Comparison of ENCODE assay signal across 8 mouse cellular contexts in the genomic region with DNA sequence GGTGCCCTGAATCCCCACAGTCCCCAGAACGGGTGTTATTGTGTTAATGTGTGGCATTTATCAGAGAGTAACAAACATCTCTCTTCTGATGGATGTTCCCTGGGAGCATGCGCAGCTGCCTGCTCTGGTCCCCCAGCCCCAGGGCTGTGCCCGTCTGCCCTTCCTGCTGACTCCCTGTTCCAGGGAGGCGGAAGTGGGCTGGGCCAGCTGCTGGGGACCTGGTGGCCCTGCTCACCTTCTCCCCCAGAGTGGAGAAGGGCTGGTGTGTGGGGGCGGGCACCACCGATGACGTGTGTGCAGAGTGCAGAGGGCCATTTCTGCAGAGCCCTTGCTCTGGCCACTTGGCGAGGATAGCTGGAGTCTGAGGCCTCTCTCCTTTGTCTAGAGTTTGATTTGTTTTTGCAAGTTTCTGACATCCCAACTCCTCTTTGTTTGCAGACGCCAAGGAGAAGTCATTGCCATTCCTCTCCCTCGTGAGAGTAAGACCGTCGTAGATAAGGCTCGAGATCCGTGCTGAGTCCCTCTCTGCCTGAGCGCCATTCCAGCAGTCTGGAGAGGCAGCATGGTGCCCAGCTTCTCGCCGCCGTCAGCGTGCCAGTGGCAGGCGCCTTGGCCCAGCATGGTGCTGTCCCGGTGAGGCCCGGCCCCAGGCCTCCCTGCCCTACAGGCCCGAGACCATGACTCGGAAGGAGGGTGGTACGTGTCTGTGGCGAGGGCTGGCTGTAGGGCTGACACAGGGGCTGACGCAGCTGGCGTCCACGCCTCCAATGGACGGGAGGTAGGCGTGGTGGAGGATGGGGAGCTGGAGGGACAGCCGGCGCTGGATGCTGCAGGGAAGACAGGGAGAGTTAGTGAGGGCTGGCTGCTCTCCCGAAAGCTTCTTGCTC. TPM values are rescaled to one million over a fixed set of nuclear protein-coding genes. Genes with fewer than 3 reads are reported as not detected.
DNase-seq lines count a peak whose midpoint lies in the region; ATAC-seq and TF ChIP-seq lines count a peak whose summit lies in the region.

No protein-coding gene starts in this region.

- no peak for TF ChIP-seq CTCF in heart, postnatal 0 days (IDR thresholded peaks at IDR 0.05; ENCODE audit: low read depth)

- no peaks in the 10 kb centered on the region for H3K36me3 ChIP-seq in forebrain, embryonic 11.5 days (ENCODE audit: control insufficient read depth, insufficient read depth, low read length)
- H3K36me3 ChIP-seq in heart, postnatal 0 days (replicated peaks; ENCODE audit: control insufficient read depth, insufficient read depth, low read length): no peaks in the 10 kb centered on the region
- no peaks in the 10 kb centered on the region for H3K36me3 ChIP-seq in megakaryocyte, embryonic 14.5 days (replicated peaks; ENCODE audit: low read length)

- H3K4me1 ChIP-seq in forebrain, embryonic 11.5 days (replicated peaks; ENCODE audit: control insufficient read depth, insufficient read depth, low read length): peaks cover 2% of the 10 kb centered on the region; the same call in 1 of the 2 replicates
- peaks cover 19% of the 10 kb centered on the region for H3K4me1 ChIP-seq in heart, postnatal 0 days (ENCODE audit: control insufficient read depth, insufficient read depth)
- peaks cover 68% of the 10 kb centered on the region for H3K4me1 ChIP-seq in megakaryocyte, embryonic 14.5 days

- peak overlapping the region; percentile 77 for H3K4me2 ChIP-seq in forebrain, embryonic 11.5 days (ENCODE audit: low read depth, low read length, severe bottlenecking)
- H3K4me2 ChIP-seq in heart, postnatal 0 days (ENCODE audit: low read depth, low read length): peak overlapping the region; percentile 61

- H3K9ac ChIP-seq in forebrain, embryonic 11.5 days (ENCODE audit: low read length): peak overlapping the region; percentile 67
- peak overlapping the region; percentile 35 for H3K9ac ChIP-seq in heart, postnatal 0 days (replicated peaks; ENCODE audit: low read depth, low read length)

- intact Hi-C loops in left cerebral cortex, postnatal 4 days (cut with DNase I): no loop called here

- H3K27me3 ChIP-seq in forebrain, embryonic 11.5 days (ENCODE audit: control insufficient read depth, insufficient read depth, low read length): no peaks in the 10 kb centered on the region
- H3K27me3 ChIP-seq in heart, postnatal 0 days (ENCODE audit: control insufficient read depth, insufficient read depth, low read length): 0 out of 2 replicates have a peak, but pooled peaks cover 3% of the 10 kb centered on the region
- peaks cover 14% of the 10 kb centered on the region for H3K27me3 ChIP-seq in megakaryocyte, embryonic 14.5 days (replicated peaks)

- peak overlapping the region; percentile 34 for H3K4me3 ChIP-seq in forebrain, embryonic 11.5 days (ENCODE audit: low read depth, low read length)
- peak overlapping the region; percentile 31 for H3K4me3 ChIP-seq in heart, postnatal 0 days (ENCODE audit: low read depth, low read length)
- peak overlapping the region; percentile 80 for H3K4me3 ChIP-seq in megakaryocyte, embryonic 14.5 days (replicated peaks)

- ATAC-seq in forebrain, embryonic 11.5 days (replicated peaks; ENCODE audit: low FRiP score): peak; percentile 90
- ATAC-seq in heart, postnatal 0 days (ENCODE audit: insufficient read depth, low read depth): peak; percentile 66
- ATAC-seq in inflammation-experienced regulatory T-cells, adult 6 months: no peak

- no peak for TF ChIP-seq EP300 in heart, postnatal 0 days (IDR thresholded peaks at IDR 0.05; ENCODE audit: low read depth)

- peak; percentile 69 for DNase-seq in urinary bladder, postnatal 14 days (ENCODE audit: low spot score)
- DNase-seq in urinary bladder, adult 2 months (ENCODE audit: low spot score): no peak
- peak; percentile 87 for DNase-seq in forebrain, embryonic 11.5 days (ENCODE audit: low spot score)
- peak; percentile 37 for DNase-seq in heart, postnatal 0 days (ENCODE audit: low spot score)
- DNase-seq in left cerebral cortex, postnatal 4 days: peak; percentile 57
- peak; percentile 26 to 42 for DNase-seq in right cerebral cortex, postnatal 36 days (ENCODE audit: low spot score in 2 of 2)

- peak overlapping the region; percentile 77; the same call in 1 of the 2 replicates for H3K27ac ChIP-seq in forebrain, embryonic 11.5 days (ENCODE audit: low read depth, low read length)
- H3K27ac ChIP-seq in heart, postnatal 0 days (ENCODE audit: low read depth): peak overlapping the region; percentile 71

- H3K9me3 ChIP-seq in forebrain, embryonic 11.5 days (ENCODE audit: control insufficient read depth, low read length): no peaks in the 10 kb centered on the region
- no peaks in the 10 kb centered on the region for H3K9me3 ChIP-seq in heart, postnatal 0 days (replicated peaks; ENCODE audit: control insufficient read depth, low read length)
- H3K9me3 ChIP-seq in megakaryocyte, embryonic 14.5 days: peaks cover 14% of the 10 kb centered on the region

- WGBS in forebrain, embryonic 11.5 days: 2% methylated on average over 34 of the region's 34 CpGs
- 8% methylated on average over 34 of the region's 34 CpGs for WGBS in heart, postnatal 0 days

RNA-seq across cellular contexts. Expression of a gene that starts 14.4 kb away (rescaled TPM):
- 18.6 and 24.0 TPM in 2 replicates for polyA plus RNA-seq in urinary bladder, adult 2 months (2012; rRNA removed)
- polyA plus RNA-seq in forebrain, embryonic 11.5 days (2014; fragmentation: Nextera tagmentation; extraction: Ambion mirVana): 0.57 and 0.84 TPM in 2 replicates
- 4.6 and 6.2 TPM in 2 replicates for total RNA-seq in heart, postnatal 0 days (2014; rRNA removed; ENCODE audit: low replicate concordance)
- polyA plus RNA-seq in heart, postnatal 0 days (2015; fragmentation: Nextera tagmentation; extraction: Ambion mirVana): 0.85 and 0.93 TPM in 2 replicates
- 1 to 10 TPM; 1.3 to 1.4 TPM for total RNA-seq in left cerebral cortex, postnatal 4 days (2021)
- 4.5 and 7.8 TPM in 2 replicates for polyA plus RNA-seq in megakaryocyte, embryonic 14.5 days (2012; ENCODE audit: insufficient read depth, low replicate concordance)
- 1 to 10 TPM in 1 of 3 experiments, under 1 TPM in 2; 0.12 to 1.3 (median 0.34) TPM for polyA plus RNA-seq in inflammation-experienced regulatory T-cells, adult 6 months (2017; shearing (Covaris generic))
